ENCODE assay signal across 8 mouse cellular contexts in genomic region chr5:107287908-107288267, GRCm38 (mm10). TPM values are rescaled to one million over a fixed set of nuclear protein-coding genes. Genes with fewer than 3 reads are reported as not detected.
A peak's percentile ranks its signal among the peaks of the same experiment; 100 is the strongest.
DNase-seq lines count a peak whose midpoint lies in the region; ATAC-seq and TF ChIP-seq lines count a peak whose summit lies in the region.

No protein-coding gene starts in this region.

- intact Hi-C loops in heart, postnatal 25 days (cut with DNase I), result loop anchor here (2.0 to 5.0 kb wide), 4 partner anchors 51 to 199 kb away; no protein-coding TSS in a partner anchor

- TF ChIP-seq CTCF in heart, postnatal 0 days (IDR thresholded peaks at IDR 0.05; ENCODE audit: low read depth), result no peak
- no peak for TF ChIP-seq CTCF in liver, postnatal 0 days (IDR thresholded peaks at IDR 0.05; ENCODE audit: low read depth)

- peak overlapping the region; percentile 84 for H3K4me2 ChIP-seq in heart, embryonic 13.5 days
- H3K4me2 ChIP-seq in heart, postnatal 0 days (ENCODE audit: low read depth, low read length), result peak overlapping the region; percentile 73
- peak overlapping the region; percentile 93 for H3K4me2 ChIP-seq in liver, postnatal 0 days (ENCODE audit: low read depth, low read length)

- no peak for TF ChIP-seq EP300 in heart, postnatal 0 days (IDR thresholded peaks at IDR 0.05; ENCODE audit: low read depth)
- TF ChIP-seq EP300 in liver, postnatal 0 days (IDR thresholded peaks at IDR 0.05; ENCODE audit: low read depth), result no peak

- peaks cover 20% of the 10 kb centered on the region for H3K27me3 ChIP-seq in heart, embryonic 13.5 days (replicated peaks)
- no peaks in the 10 kb centered on the region for H3K27me3 ChIP-seq in heart, postnatal 0 days (ENCODE audit: control insufficient read depth, insufficient read depth, low read length)
- H3K27me3 ChIP-seq in liver, postnatal 0 days (ENCODE audit: insufficient read depth, low read length), result peaks cover 6% of the 10 kb centered on the region; the same call in 1 of the 2 replicates

- no peaks in the 10 kb centered on the region for H3K9me3 ChIP-seq in heart, embryonic 13.5 days
- H3K9me3 ChIP-seq in heart, postnatal 0 days (replicated peaks; ENCODE audit: control insufficient read depth, low read length), result no peaks in the 10 kb centered on the region
- no peaks in the 10 kb centered on the region for H3K9me3 ChIP-seq in liver, postnatal 0 days (ENCODE audit: low read length)

- H3K36me3 ChIP-seq in heart, embryonic 13.5 days, result no peaks in the 10 kb centered on the region
- no peaks in the 10 kb centered on the region for H3K36me3 ChIP-seq in heart, postnatal 0 days (replicated peaks; ENCODE audit: control insufficient read depth, insufficient read depth, low read length)
- no peaks in the 10 kb centered on the region for H3K36me3 ChIP-seq in liver, postnatal 0 days (replicated peaks; ENCODE audit: insufficient read depth, low read length)

- peaks cover 40% of the 10 kb centered on the region for H3K4me1 ChIP-seq in heart, embryonic 13.5 days
- peaks cover 23% of the 10 kb centered on the region for H3K4me1 ChIP-seq in heart, postnatal 0 days (ENCODE audit: control insufficient read depth, insufficient read depth)
- H3K4me1 ChIP-seq in liver, postnatal 0 days (ENCODE audit: insufficient read depth), result peaks cover 9% of the 10 kb centered on the region

- H3K9ac ChIP-seq in heart, embryonic 13.5 days, result peak overlapping the region; percentile 94
- peak overlapping the region; percentile 80; the same call in 1 of the 2 replicates for H3K9ac ChIP-seq in heart, postnatal 0 days (replicated peaks; ENCODE audit: low read depth, low read length)
- no peak overlapping the region; the same call in 1 of the 2 replicates for H3K9ac ChIP-seq in liver, postnatal 0 days (replicated peaks)

- ATAC-seq in heart, embryonic 13.5 days (ENCODE audit: extremely low read depth, insufficient number of reproducible peaks, low FRiP score, low TSS enrichment), result no peak
- no peak for ATAC-seq in heart, postnatal 0 days (ENCODE audit: insufficient read depth, low read depth)
- ATAC-seq in liver, postnatal 0 days, result no peak

- WGBS in heart, embryonic 13.5 days, result 47% methylated on average over 5 of the region's 5 CpGs
- WGBS in heart, postnatal 0 days, result 38% methylated on average over 5 of the region's 5 CpGs
- WGBS in liver, postnatal 0 days (ENCODE audit: insufficient replicate concordance), result 38% methylated on average over 5 of the region's 5 CpGs

- H3K27ac ChIP-seq in heart, embryonic 13.5 days (replicated peaks), result peak overlapping the region; percentile 25; the same call in 1 of the 2 replicates
- H3K27ac ChIP-seq in heart, postnatal 0 days (ENCODE audit: low read depth), result peak overlapping the region; percentile 91; the same call in 1 of the 2 replicates
- no peak overlapping the region for H3K27ac ChIP-seq in liver, postnatal 0 days (ENCODE audit: low read depth)

- no peak for DNase-seq in heart, postnatal 25 days (ENCODE audit: low spot score)
- DNase-seq in c-Kit-positive CD71-positive TER-119-negative erythroid progenitor cells, embryonic 14.5 days (ENCODE audit: low read depth), result peak; percentile 33
- DNase-seq in heart, postnatal 0 days (ENCODE audit: low spot score), result no peak
- no peak for DNase-seq in liver, postnatal 0 days
- no peak for DNase-seq in thymus, postnatal 0 days (ENCODE audit: low spot score)
- DNase-seq in layer of hippocampus, adult 9-10 months (ENCODE audit: low spot score), result no peak
- DNase-seq in frontal cortex, postnatal 36 days (ENCODE audit: low spot score in 2 of 2), result no peak

- H3K4me3 ChIP-seq in heart, embryonic 13.5 days, result peak overlapping the region; percentile 97
- H3K4me3 ChIP-seq in heart, postnatal 0 days (ENCODE audit: low read depth, low read length), result peak overlapping the region; percentile 87
- H3K4me3 ChIP-seq in liver, postnatal 0 days (ENCODE audit: low read depth, low read length), result peak overlapping the region; percentile 81

RNA-seq across cellular contexts. Expression of gene Tgfbr3, which starts 1.5 kb away (rescaled TPM):
- 19.1 and 20.5 TPM in 2 replicates for polyA plus RNA-seq in heart, embryonic 13.5 days (2015; fragmentation: Nextera tagmentation; extraction: Ambion mirVana)
- 10 to 100 TPM; 42.9 to 50.8 TPM for total RNA-seq in heart, postnatal 25 days (2021)
- 59.7 and 60.6 TPM in 2 replicates for total RNA-seq in heart, postnatal 0 days (2014; rRNA removed; ENCODE audit: low replicate concordance)
- 11.8 TPM in 2 replicates for polyA plus RNA-seq in heart, postnatal 0 days (2015; fragmentation: Nextera tagmentation; extraction: Ambion mirVana)
- polyA plus RNA-seq in liver, postnatal 0 days (2015; fragmentation: Nextera tagmentation; extraction: Ambion mirVana), result 3.8 and 4.4 TPM in 2 replicates
- polyA plus RNA-seq in thymus, postnatal 0 days (2015; fragmentation: Nextera tagmentation; extraction: Ambion mirVana), result 10.1 and 11.5 TPM in 2 replicates

RNA-seq across cellular contexts. Expression of gene Brdt, which starts 43.1 kb away (rescaled TPM):
- 0.59 and 0.64 TPM in 2 replicates for polyA plus RNA-seq in heart, embryonic 13.5 days (2015; fragmentation: Nextera tagmentation; extraction: Ambion mirVana)
- total RNA-seq in heart, postnatal 25 days (2021), result under 1 TPM; 0.26 to 0.56 TPM
- total RNA-seq in heart, postnatal 0 days (2014; rRNA removed; ENCODE audit: low replicate concordance), result 1.1 TPM in 1 of 2 replicates, not detected in the other
- polyA plus RNA-seq in heart, postnatal 0 days (2015; fragmentation: Nextera tagmentation; extraction: Ambion mirVana), result 0.58 and 0.70 TPM in 2 replicates
- 0.29 and 0.44 TPM in 2 replicates for polyA plus RNA-seq in liver, postnatal 0 days (2015; fragmentation: Nextera tagmentation; extraction: Ambion mirVana)
- polyA plus RNA-seq in thymus, postnatal 0 days (2015; fragmentation: Nextera tagmentation; extraction: Ambion mirVana), result 2.7 and 3.5 TPM in 2 replicates
